Mouse (Mus musculus) kidney, adult 9 months (tissue): ENCODE results near the gene Pabpc1l.

Experiments
- DNase-seq: peaks from one replicate; pipeline ENCODE4 v3.0.0; 2022

Gene Pabpc1l

DNA sequence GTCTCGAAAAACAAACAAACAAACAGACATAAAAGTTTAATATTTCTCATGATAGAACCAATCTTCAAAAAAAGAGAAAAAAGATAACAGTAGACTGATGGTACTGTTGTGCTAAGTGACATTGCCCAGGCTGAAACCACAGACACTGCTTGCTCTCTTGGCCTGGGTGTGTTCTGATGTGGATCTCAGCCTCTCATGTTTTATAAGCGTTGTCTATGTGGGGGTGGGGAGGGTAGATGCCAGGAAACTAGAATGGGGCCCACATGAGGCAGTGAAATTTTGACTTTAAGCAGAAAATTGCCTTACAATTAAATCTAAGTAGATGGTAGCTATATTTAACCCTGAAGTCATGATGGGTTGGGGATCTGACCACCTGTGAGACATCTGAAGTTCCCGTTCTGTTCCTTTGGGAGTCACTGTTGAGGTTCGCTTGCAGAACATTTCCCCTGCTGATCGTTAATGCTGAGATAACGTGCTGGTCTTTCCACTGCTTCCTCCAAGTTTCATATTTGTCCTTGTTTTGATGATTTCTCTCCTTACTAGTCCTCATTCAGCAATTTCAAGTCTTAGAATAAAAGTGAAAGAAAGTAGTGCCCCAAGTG lies 62.3 kb downstream of the Pabpc1l start:
- DNase-seq: no peak

DNA sequence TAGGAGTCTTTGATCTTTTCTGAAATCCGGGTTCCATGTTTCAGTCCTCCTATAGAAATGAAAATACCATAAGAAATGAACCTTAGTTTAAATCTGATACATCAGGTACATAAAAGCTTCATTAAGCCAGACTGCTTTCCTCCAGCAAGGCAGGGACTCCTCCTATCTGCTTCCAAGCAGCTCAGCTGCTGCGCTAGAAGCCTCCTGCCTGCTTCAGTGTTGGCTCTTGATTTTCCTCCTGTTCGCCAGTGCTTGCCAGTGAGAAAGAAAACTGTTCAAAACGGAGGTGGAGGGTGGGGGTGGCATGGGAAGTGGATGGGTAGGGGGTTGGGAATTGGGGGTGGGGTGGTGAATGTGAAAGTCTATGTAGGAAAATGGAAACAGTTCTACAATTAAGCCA lies 64.3 kb downstream of the Pabpc1l start:
- no peak for DNase-seq

DNA sequence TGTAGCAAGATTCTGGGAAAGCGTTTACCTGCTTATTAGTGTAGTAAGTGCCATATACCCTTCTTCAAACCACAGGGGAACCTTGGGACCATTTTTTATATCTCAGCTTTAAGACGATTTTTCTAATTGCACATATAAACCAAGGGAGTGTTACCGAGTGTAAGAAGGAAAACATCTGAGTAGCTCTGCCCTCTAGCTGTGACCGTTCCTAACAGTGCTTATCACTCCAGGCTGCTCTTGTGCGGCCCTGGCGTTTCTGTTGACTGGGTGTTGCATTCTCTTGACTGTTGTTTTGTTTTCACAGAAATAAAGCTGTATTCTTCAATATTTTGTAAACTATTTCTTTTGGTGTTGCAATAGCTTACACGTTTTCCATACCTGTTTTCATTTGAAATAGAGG lies 68.9 kb downstream of the Pabpc1l start:
- no peak for DNase-seq

DNA sequence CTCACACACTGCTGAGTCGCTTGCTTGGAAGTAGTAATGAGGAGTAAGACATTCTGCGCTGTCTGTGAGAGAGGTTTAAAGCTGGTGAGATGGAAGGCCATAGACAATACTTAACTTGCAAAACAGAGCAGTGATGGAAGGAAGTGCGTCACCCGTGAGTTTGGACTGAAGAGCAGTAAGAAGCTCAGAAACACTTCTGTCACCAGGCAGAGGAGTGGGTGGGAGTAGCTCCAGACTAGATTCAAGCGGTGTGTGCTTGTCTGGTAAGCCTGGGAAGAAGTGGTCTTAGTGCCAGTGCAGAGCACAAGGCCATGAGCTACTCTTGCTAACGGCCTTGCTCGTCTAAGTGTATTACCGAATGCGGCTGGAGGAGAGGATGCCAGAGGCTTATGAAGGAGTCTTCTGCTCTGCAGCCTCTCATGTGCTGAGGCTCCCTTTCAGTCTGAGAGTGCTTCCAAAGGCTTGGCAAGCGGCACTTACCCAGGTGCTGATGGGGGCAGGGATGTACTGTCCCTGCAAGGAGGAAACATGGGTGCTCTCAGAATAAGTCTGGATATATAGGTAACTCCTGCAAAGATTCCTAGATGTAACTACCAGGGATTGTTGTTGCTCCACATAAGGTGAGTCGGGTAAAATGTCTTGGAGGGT lies 73.5 kb downstream of the Pabpc1l start:
- DNase-seq: no peak
